Comparison of ENCODE assay signal across 13 mouse cellular contexts in the genomic region with DNA sequence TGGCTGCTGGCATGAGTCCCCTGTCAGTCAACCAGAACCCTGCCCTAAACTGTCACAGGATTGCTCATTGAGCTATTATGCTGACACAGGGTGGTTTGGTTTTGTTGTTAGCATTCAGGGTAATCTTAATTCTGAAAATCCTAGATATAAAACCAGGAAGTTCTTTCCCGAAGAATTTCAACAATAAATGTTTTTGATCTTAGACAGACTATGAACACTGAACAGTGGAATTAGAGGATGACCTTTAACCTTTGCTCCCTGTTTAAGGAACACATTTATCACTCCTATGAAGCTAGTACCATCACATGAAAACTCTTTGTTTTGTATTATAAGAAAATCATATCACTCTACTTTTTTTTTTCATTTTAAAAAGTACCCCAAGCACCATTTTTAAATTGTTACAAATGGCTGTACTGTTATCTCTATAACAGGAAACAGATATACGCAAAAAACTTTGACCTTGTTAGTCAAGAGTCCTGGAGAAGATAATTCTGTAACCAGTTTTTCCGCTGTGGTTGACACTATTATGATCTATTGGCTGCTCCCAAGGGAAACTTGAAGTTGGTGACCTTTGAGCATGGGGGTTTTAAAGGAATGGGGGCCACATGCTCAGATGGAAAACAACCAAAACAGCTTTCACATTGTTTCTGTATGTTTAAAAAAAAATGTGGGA.
"Had no signal": no experiment of that assay in that cellular context is flagged by ENCODE, and none has a peak within 500 bp of the region (broad histone marks: within the 10 kb centered on the region; RNA-seq: fewer than 3 reads in every experiment).

No protein-coding gene starts in this region.

- H3K4me2 ChIP-seq: kidney, embryonic 15.5 days; limb, embryonic 13.5 days; liver, embryonic 15.5 days; lung, embryonic 14.5 days; midbrain, embryonic 12.5 days had no signal

- H3K27me3 ChIP-seq: kidney, embryonic 15.5 days; limb, embryonic 13.5 days; liver, embryonic 15.5 days; midbrain, embryonic 12.5 days had no signal

- H3K9me3 ChIP-seq: kidney, embryonic 15.5 days; limb, embryonic 13.5 days; liver, embryonic 15.5 days; midbrain, embryonic 12.5 days had no signal

- H3K9ac ChIP-seq: kidney, embryonic 15.5 days; limb, embryonic 13.5 days; liver, embryonic 15.5 days; lung, embryonic 14.5 days; midbrain, embryonic 12.5 days had no signal

- H3K4me3 ChIP-seq: kidney, embryonic 15.5 days; limb, embryonic 13.5 days; liver, embryonic 15.5 days; megakaryocyte, embryonic 14.5 days; midbrain, embryonic 12.5 days had no signal

- DNase-seq: kidney, adult 11 months; kidney, postnatal 14 days; left cerebral cortex, postnatal 4 days; lung, embryonic 14.5 days; lung, postnatal 10 days; lung, postnatal 4 days; right cerebral cortex, adult 18-20 months; right cerebral cortex, postnatal 25 days had no signal

- H3K36me3 ChIP-seq: liver, embryonic 15.5 days; midbrain, embryonic 12.5 days had no signal

- H3K27ac ChIP-seq: kidney, embryonic 15.5 days; limb, embryonic 13.5 days; liver, embryonic 15.5 days; midbrain, embryonic 12.5 days had no signal

- H3K4me1 ChIP-seq: kidney, embryonic 15.5 days; limb, embryonic 13.5 days; liver, embryonic 15.5 days; midbrain, embryonic 12.5 days had no signal
